In genomic region chr3:105913839-105914681, GRCm38 (mm10) we compare ENCODE assay signal across 16 mouse cellular contexts. TPM values are rescaled to one million over a fixed set of nuclear protein-coding genes. Genes with fewer than 3 reads are reported as not detected.
DNase-seq lines count a peak whose midpoint lies in the region; ATAC-seq lines count a peak whose summit lies in the region.
"Had no signal": no experiment of that assay in that cellular context is flagged by ENCODE, and none has a peak within 500 bp of the region (broad histone marks: within the 10 kb centered on the region; RNA-seq: fewer than 3 reads in every experiment).

No protein-coding gene starts in this region.

- intact Hi-C loops in left cerebral cortex, postnatal 10 days (cut with DNase I): no loop called here

- H3K4me2 ChIP-seq in heart, embryonic 13.5 days: peak overlapping the region; percentile 33
- H3K4me2 ChIP-seq in lung, embryonic 16.5 days (ENCODE audit: low read depth, low read length): peak overlapping the region; percentile 13; the same call in 1 of the 2 replicates
- H3K4me2 ChIP-seq: forebrain, embryonic 13.5 days had no signal

- no peak for ATAC-seq in heart, embryonic 13.5 days (ENCODE audit: extremely low read depth, insufficient number of reproducible peaks, low FRiP score, low TSS enrichment)
- 0 out of 2 replicates have a peak, but pooled peaks have one; percentile 20 for ATAC-seq in lung, embryonic 16.5 days (ENCODE audit: low read depth)
- ATAC-seq in erythroid progenitor cell, adult 5-6 weeks (replicated peaks; ENCODE audit: low FRiP score, poor library complexity, severe bottlenecking): peak; percentile 38; the same call in 1 of the 2 replicates
- peak; percentile 46 for ATAC-seq in megakaryocyte progenitor cell, adult 5-6 weeks (replicated peaks; ENCODE audit: poor library complexity)
- ATAC-seq: CD4-positive, CD25-positive, alpha-beta regulatory T cell, adult 4 months; forebrain, embryonic 13.5 days; hindbrain, embryonic 16.5 days had no signal

- no peak for DNase-seq in heart, postnatal 4 days
- DNase-seq in lung, postnatal 36 days: no peak
- no peak for DNase-seq in left cerebral cortex, postnatal 10 days (ENCODE audit: extremely low spot score in 1 of 2, low spot score in 2 of 2)
- no peak for DNase-seq in cerebellum, adult 18-20 months
- DNase-seq: adrenal gland, adult 8-10 months; cerebellum, adult 11 months; gastrocnemius, postnatal 25 days; kidney, postnatal 10 days had no signal

- H3K27ac ChIP-seq in heart, embryonic 13.5 days (replicated peaks): peak overlapping the region; percentile 55
- peak overlapping the region; percentile 49 for H3K27ac ChIP-seq in lung, embryonic 16.5 days (ENCODE audit: low read length)
- H3K27ac ChIP-seq: forebrain, embryonic 13.5 days had no signal

- 10% methylated on average over 10 of the region's 10 CpGs for WGBS in heart, embryonic 13.5 days
- WGBS in lung, embryonic 16.5 days: 22% methylated on average over 10 of the region's 10 CpGs

- H3K9ac ChIP-seq in heart, embryonic 13.5 days: no peak overlapping the region
- 0 out of 2 replicates have a peak overlapping the region, but pooled peaks have one; percentile 14 for H3K9ac ChIP-seq in lung, embryonic 16.5 days (ENCODE audit: low read length)
- H3K9ac ChIP-seq: forebrain, embryonic 13.5 days had no signal

- peaks cover 13% of the 10 kb centered on the region for H3K27me3 ChIP-seq in heart, embryonic 13.5 days (replicated peaks)
- no peaks in the 10 kb centered on the region for H3K27me3 ChIP-seq in lung, embryonic 16.5 days (ENCODE audit: control insufficient read depth, insufficient read depth, low read depth, low read length)
- H3K27me3 ChIP-seq: forebrain, embryonic 13.5 days had no signal

- peaks cover 43% of the 10 kb centered on the region for H3K4me1 ChIP-seq in heart, embryonic 13.5 days
- peaks cover 11% of the 10 kb centered on the region; the same call in 1 of the 2 replicates for H3K4me1 ChIP-seq in lung, embryonic 16.5 days (replicated peaks; ENCODE audit: control insufficient read depth, insufficient read depth, low read length)
- H3K4me1 ChIP-seq: forebrain, embryonic 13.5 days had no signal

- no peaks in the 10 kb centered on the region for H3K9me3 ChIP-seq in heart, embryonic 13.5 days
- no peaks in the 10 kb centered on the region for H3K9me3 ChIP-seq in lung, embryonic 16.5 days (ENCODE audit: control insufficient read depth, low read length)
- H3K9me3 ChIP-seq: forebrain, embryonic 13.5 days had no signal

- H3K4me3 ChIP-seq in heart, embryonic 13.5 days: no peak overlapping the region
- H3K4me3 ChIP-seq in lung, embryonic 16.5 days (ENCODE audit: low read length): no peak overlapping the region
- H3K4me3 ChIP-seq: forebrain, embryonic 13.5 days had no signal

- no peaks in the 10 kb centered on the region for H3K36me3 ChIP-seq in heart, embryonic 13.5 days
- no peaks in the 10 kb centered on the region for H3K36me3 ChIP-seq in lung, embryonic 16.5 days (ENCODE audit: control insufficient read depth, insufficient read depth, low read length)

RNA-seq across cellular contexts. Expression of gene I830077J02Rik, which starts 18.4 kb away (rescaled TPM):
- 2.1 and 2.3 TPM in 2 replicates for polyA plus RNA-seq in heart, embryonic 13.5 days (2015; fragmentation: Nextera tagmentation; extraction: Ambion mirVana)
- 1 to 10 TPM in 1 of 2 experiments, under 1 TPM in 1; 0.69 to 1.4 TPM for total RNA-seq in heart, postnatal 4 days (2021)
- 0.93 TPM in 2 replicates for polyA plus RNA-seq in lung, embryonic 16.5 days (2015; fragmentation: Nextera tagmentation; extraction: Ambion mirVana)
- 9.4 and 12.2 TPM in 2 replicates for total RNA-seq in erythroid progenitor cell, adult 5-6 weeks (2015; ENCODE audit: low replicate concordance)
- total RNA-seq in erythroid progenitor cell, adult 5-6 weeks (2017; ENCODE audit: low replicate concordance): 1.4 and 3.4 TPM in 2 replicates
- 33.1 and 45.9 TPM in 2 replicates for total RNA-seq in megakaryocyte progenitor cell, adult 5-6 weeks (2015)
- 19.2 and 22.3 TPM in 2 replicates for total RNA-seq in megakaryocyte progenitor cell, adult 5-6 weeks (2017)
- 1 to 10 TPM; 1.1 to 1.7 TPM for total RNA-seq in left cerebral cortex, postnatal 10 days (2021)
- polyA plus RNA-seq: testis, adult 2 months had no signal

RNA-seq across cellular contexts. Expression of gene Tmigd3, which starts 43.4 kb away (rescaled TPM):
- 0.42 and 0.56 TPM in 2 replicates for polyA plus RNA-seq in heart, embryonic 13.5 days (2015; fragmentation: Nextera tagmentation; extraction: Ambion mirVana)
- total RNA-seq in heart, postnatal 4 days (2021): under 1 TPM; 0.34 to 0.52 TPM
- not detected in 2 replicates for polyA plus RNA-seq in lung, embryonic 16.5 days (2015; fragmentation: Nextera tagmentation; extraction: Ambion mirVana)
- total RNA-seq in erythroid progenitor cell, adult 5-6 weeks (2015; ENCODE audit: low replicate concordance): not detected in 2 replicates
- not detected in 2 replicates for total RNA-seq in erythroid progenitor cell, adult 5-6 weeks (2017; ENCODE audit: low replicate concordance)
- total RNA-seq in megakaryocyte progenitor cell, adult 5-6 weeks (2015): 0.71 and 1.8 TPM in 2 replicates
- 0.33 and 2.2 TPM in 2 replicates for total RNA-seq in megakaryocyte progenitor cell, adult 5-6 weeks (2017)
- total RNA-seq in left cerebral cortex, postnatal 10 days (2021): under 1 TPM in 1 of 2 experiments, not detected in 1; 0.41 TPM
- total RNA-seq: adrenal gland, adult 8-10 months; gastrocnemius, postnatal 25 days had no signal
- polyA plus RNA-seq: CD4-positive, CD25-positive, alpha-beta regulatory T cell, adult 4 months; forebrain, embryonic 13.5 days; hindbrain, embryonic 16.5 days had no signal

RNA-seq across cellular contexts. Expression of gene Adora3, which starts 43.4 kb away (rescaled TPM):
- 0.11 and 0.17 TPM in 2 replicates for polyA plus RNA-seq in heart, embryonic 13.5 days (2015; fragmentation: Nextera tagmentation; extraction: Ambion mirVana)
- total RNA-seq in heart, postnatal 4 days (2021): not detected
- 0.45 TPM in 2 replicates for polyA plus RNA-seq in lung, embryonic 16.5 days (2015; fragmentation: Nextera tagmentation; extraction: Ambion mirVana)
- total RNA-seq in erythroid progenitor cell, adult 5-6 weeks (2015; ENCODE audit: low replicate concordance): 1.1 TPM in 1 of 2 replicates, not detected in the other
- not detected in 2 replicates for total RNA-seq in erythroid progenitor cell, adult 5-6 weeks (2017; ENCODE audit: low replicate concordance)
- total RNA-seq in megakaryocyte progenitor cell, adult 5-6 weeks (2015): 0.81 and 1.4 TPM in 2 replicates
- total RNA-seq in megakaryocyte progenitor cell, adult 5-6 weeks (2017): 0.20 TPM in 1 of 2 replicates, not detected in the other
- under 1 TPM; 0.39 to 0.45 TPM for total RNA-seq in left cerebral cortex, postnatal 10 days (2021)
- polyA plus RNA-seq: CD4-positive, CD25-positive, alpha-beta regulatory T cell, adult 4 months had no signal

RNA-seq across cellular contexts. Expression of gene Wdr77, which starts 45.1 kb away (rescaled TPM):
- 87.2 and 95.2 TPM in 2 replicates for polyA plus RNA-seq in heart, embryonic 13.5 days (2015; fragmentation: Nextera tagmentation; extraction: Ambion mirVana)
- total RNA-seq in heart, postnatal 4 days (2021): 10 to 100 TPM; 58.3 to 63.3 TPM
- polyA plus RNA-seq in lung, embryonic 16.5 days (2015; fragmentation: Nextera tagmentation; extraction: Ambion mirVana): 102 and 117 TPM in 2 replicates
- 11.5 and 17.6 TPM in 2 replicates for total RNA-seq in erythroid progenitor cell, adult 5-6 weeks (2015; ENCODE audit: low replicate concordance)
- 8.7 and 10.1 TPM in 2 replicates for total RNA-seq in erythroid progenitor cell, adult 5-6 weeks (2017; ENCODE audit: low replicate concordance)
- 58.5 and 68.7 TPM in 2 replicates for total RNA-seq in megakaryocyte progenitor cell, adult 5-6 weeks (2015)
- total RNA-seq in megakaryocyte progenitor cell, adult 5-6 weeks (2017): 37.6 and 39.1 TPM in 2 replicates
- total RNA-seq in left cerebral cortex, postnatal 10 days (2021): 10 to 100 TPM; 62.8 to 66.1 TPM

RNA-seq across cellular contexts. Expression of gene Atp5f1, which starts 45.8 kb away (rescaled TPM):
- 683 and 787 TPM in 2 replicates for polyA plus RNA-seq in heart, embryonic 13.5 days (2015; fragmentation: Nextera tagmentation; extraction: Ambion mirVana)
- total RNA-seq in heart, postnatal 4 days (2021): 100 to 1,000 TPM; 829 to 853 TPM
- polyA plus RNA-seq in lung, embryonic 16.5 days (2015; fragmentation: Nextera tagmentation; extraction: Ambion mirVana): 465 and 474 TPM in 2 replicates
- 263 and 304 TPM in 2 replicates for total RNA-seq in erythroid progenitor cell, adult 5-6 weeks (2015; ENCODE audit: low replicate concordance)
- 199 and 322 TPM in 2 replicates for total RNA-seq in erythroid progenitor cell, adult 5-6 weeks (2017; ENCODE audit: low replicate concordance)
- 472 and 511 TPM in 2 replicates for total RNA-seq in megakaryocyte progenitor cell, adult 5-6 weeks (2015)
- total RNA-seq in megakaryocyte progenitor cell, adult 5-6 weeks (2017): 494 and 515 TPM in 2 replicates
- 100 to 1,000 TPM; 298 to 310 TPM for total RNA-seq in left cerebral cortex, postnatal 10 days (2021)
